Mouse (Mus musculus): ENCODE measurements at regions not wholly inside any gene's neighbourhood (a gene's known extent, or its start where the extent isn't known, plus 50 kb on each side); places are given as distances from the start of the nearest gene placed in this dataset.

- Histone ChIP-seq H3K4me2 (ENCODE audit: low read depth, low read length) (peak overlapping the region; percentile 41), H3K27me3 (ENCODE audit: control insufficient read depth, insufficient read depth, low read length) (no peaks in the 10 kb centered on the region), H3K4me3 (ENCODE audit: low read depth, low read length) (no peak overlapping the region), H3K9ac (replicated peaks; ENCODE audit: low read depth, low read length) (no peak overlapping the region; the same call in 1 of the 2 replicates), H3K36me3 (ENCODE audit: control insufficient read depth, insufficient read depth, low read length) (no peaks in the 10 kb centered on the region), H3K4me1 (ENCODE audit: control insufficient read depth, insufficient read depth, low read length) (peaks cover 7% of the 10 kb centered on the region; the same call in 1 of the 2 replicates), H3K9me3 (ENCODE audit: control insufficient read depth, low read length) (no peaks in the 10 kb centered on the region), H3K27ac (ENCODE audit: low read depth, low read length) (no peak overlapping the region)
- 18% methylated on average over 16 of the region's 16 CpGs for WGBS
- ATAC-seq (ENCODE audit: low read depth), result peak; percentile 86
Measured at GRCm38 (mm10) chr12:54545821-54546608, 110.4 kb downstream of the Sptssa start.

- Histone ChIP-seq H3K27me3 (ENCODE audit: control insufficient read depth, insufficient read depth, low read length) (no peaks in the 10 kb centered on the region), H3K9ac (replicated peaks; ENCODE audit: low read depth, low read length) (no peak overlapping the region), H3K36me3 (ENCODE audit: control insufficient read depth, insufficient read depth, low read length) (no peaks in the 10 kb centered on the region), H3K9me3 (ENCODE audit: control insufficient read depth, low read length) (no peaks in the 10 kb centered on the region), H3K4me3 (ENCODE audit: low read depth, low read length) (no peak overlapping the region), H3K27ac (ENCODE audit: low read depth, low read length) (no peak overlapping the region), H3K4me1 (ENCODE audit: control insufficient read depth, insufficient read depth, low read length) (0 out of 2 replicates have a peak, but pooled peaks cover 3% of the 10 kb centered on the region), H3K4me2 (ENCODE audit: low read depth, low read length) (no peak overlapping the region)
- no peak for ATAC-seq (ENCODE audit: low read depth)
- 93% methylated on average over 4 of the region's 4 CpGs for WGBS
Measured at GRCm38 (mm10) chr12:54538320-54538705, 118.1 kb downstream of the Sptssa start.

- 0 out of 2 replicates have a peak, but pooled peaks cover 3% of the 10 kb centered on the region for H3K4me1 ChIP-seq (ENCODE audit: control insufficient read depth, insufficient read depth, low read length)
- no peak overlapping the region for H3K9ac ChIP-seq (replicated peaks; ENCODE audit: low read depth, low read length)
- H3K27ac ChIP-seq (ENCODE audit: low read depth, low read length), result no peak overlapping the region
- ATAC-seq (ENCODE audit: low read depth), result no peak
- no peaks in the 10 kb centered on the region for H3K27me3 ChIP-seq (ENCODE audit: control insufficient read depth, insufficient read depth, low read length)
- no peak overlapping the region for H3K4me3 ChIP-seq (ENCODE audit: low read depth, low read length)
- no peaks in the 10 kb centered on the region for H3K9me3 ChIP-seq (ENCODE audit: control insufficient read depth, low read length)
- WGBS, result 88% methylated on average over 7 of the region's 7 CpGs
- no peak overlapping the region for H3K4me2 ChIP-seq (ENCODE audit: low read depth, low read length)
- H3K36me3 ChIP-seq (ENCODE audit: control insufficient read depth, insufficient read depth, low read length), result no peaks in the 10 kb centered on the region
Measured at GRCm38 (mm10) chr12:54537690-54538319, 118.6 kb downstream of the Sptssa start.

GRCm38 (mm10) chr12:54537022-54537421 lies 119.4 kb downstream of the Sptssa start:
- Histone ChIP-seq H3K27ac (ENCODE audit: low read depth, low read length) (no peak overlapping the region), H3K36me3 (ENCODE audit: control insufficient read depth, insufficient read depth, low read length) (no peaks in the 10 kb centered on the region), H3K9ac (replicated peaks; ENCODE audit: low read depth, low read length) (no peak overlapping the region), H3K4me1 (ENCODE audit: control insufficient read depth, insufficient read depth, low read length) (0 out of 2 replicates have a peak, but pooled peaks cover 3% of the 10 kb centered on the region), H3K4me3 (ENCODE audit: low read depth, low read length) (no peak overlapping the region), H3K27me3 (ENCODE audit: control insufficient read depth, insufficient read depth, low read length) (no peaks in the 10 kb centered on the region), H3K4me2 (ENCODE audit: low read depth, low read length) (no peak overlapping the region), H3K9me3 (ENCODE audit: control insufficient read depth, low read length) (no peaks in the 10 kb centered on the region)
- 31% methylated on average over 7 of the region's 7 CpGs for WGBS
- ATAC-seq (ENCODE audit: low read depth), result no peak

- no peak for ATAC-seq (ENCODE audit: low read depth)
- H3K36me3 ChIP-seq (ENCODE audit: control insufficient read depth, insufficient read depth, low read length), result no peaks in the 10 kb centered on the region
- H3K9ac ChIP-seq (replicated peaks; ENCODE audit: low read depth, low read length), result no peak overlapping the region
- H3K27me3 ChIP-seq (ENCODE audit: control insufficient read depth, insufficient read depth, low read length), result no peaks in the 10 kb centered on the region
- no peak overlapping the region for H3K4me3 ChIP-seq (ENCODE audit: low read depth, low read length)
- H3K27ac ChIP-seq (ENCODE audit: low read depth, low read length), result no peak overlapping the region
- H3K9me3 ChIP-seq (ENCODE audit: control insufficient read depth, low read length), result no peaks in the 10 kb centered on the region
- WGBS, result 38% methylated on average over 6 of the region's 9 CpGs
- H3K4me2 ChIP-seq (ENCODE audit: low read depth, low read length), result no peak overlapping the region
- 0 out of 2 replicates have a peak, but pooled peaks cover 3% of the 10 kb centered on the region for H3K4me1 ChIP-seq (ENCODE audit: control insufficient read depth, insufficient read depth, low read length)
Measured at GRCm38 (mm10) chr12:54535556-54536516, 120.5 kb downstream of the Sptssa start.

GRCm38 (mm10) chr12:54534910-54535309 lies 121.5 kb downstream of the Sptssa start:
- Histone ChIP-seq H3K9me3 (ENCODE audit: control insufficient read depth, low read length) (no peaks in the 10 kb centered on the region), H3K27me3 (ENCODE audit: control insufficient read depth, insufficient read depth, low read length) (no peaks in the 10 kb centered on the region), H3K36me3 (ENCODE audit: control insufficient read depth, insufficient read depth, low read length) (no peaks in the 10 kb centered on the region), H3K4me1 (ENCODE audit: control insufficient read depth, insufficient read depth, low read length) (0 out of 2 replicates have a peak, but pooled peaks cover 3% of the 10 kb centered on the region), H3K9ac (replicated peaks; ENCODE audit: low read depth, low read length) (no peak overlapping the region), H3K27ac (ENCODE audit: low read depth, low read length) (no peak overlapping the region), H3K4me3 (ENCODE audit: low read depth, low read length) (no peak overlapping the region), H3K4me2 (ENCODE audit: low read depth, low read length) (no peak overlapping the region)
- WGBS, result 49% methylated on average over 7 of the region's 7 CpGs
- ATAC-seq (ENCODE audit: low read depth), result no peak

GRCm38 (mm10) chr12:54533134-54533533 lies 123.2 kb downstream of the Sptssa start:
- Histone ChIP-seq H3K27me3 (ENCODE audit: control insufficient read depth, insufficient read depth, low read length) (no peaks in the 10 kb centered on the region), H3K9me3 (ENCODE audit: control insufficient read depth, low read length) (no peaks in the 10 kb centered on the region), H3K36me3 (ENCODE audit: control insufficient read depth, insufficient read depth, low read length) (no peaks in the 10 kb centered on the region), H3K4me3 (ENCODE audit: low read depth, low read length) (no peak overlapping the region), H3K27ac (ENCODE audit: low read depth, low read length) (no peak overlapping the region), H3K9ac (replicated peaks; ENCODE audit: low read depth, low read length) (no peak overlapping the region), H3K4me1 (ENCODE audit: control insufficient read depth, insufficient read depth, low read length) (0 out of 2 replicates have a peak, but pooled peaks cover 3% of the 10 kb centered on the region), H3K4me2 (ENCODE audit: low read depth, low read length) (no peak overlapping the region)
- no peak for ATAC-seq (ENCODE audit: low read depth)
- 54% methylated on average over 5 of the region's 5 CpGs for WGBS

- H3K4me1 ChIP-seq (ENCODE audit: control insufficient read depth, insufficient read depth, low read length), result 0 out of 2 replicates have a peak, but pooled peaks cover 3% of the 10 kb centered on the region
- H3K4me3 ChIP-seq (ENCODE audit: low read depth, low read length), result no peak overlapping the region
- WGBS, result 89% methylated on average over 8 of the region's 8 CpGs
- H3K36me3 ChIP-seq (ENCODE audit: control insufficient read depth, insufficient read depth, low read length), result no peaks in the 10 kb centered on the region
- no peaks in the 10 kb centered on the region for H3K27me3 ChIP-seq (ENCODE audit: control insufficient read depth, insufficient read depth, low read length)
- ATAC-seq (ENCODE audit: low read depth), result no peak
- H3K9ac ChIP-seq (replicated peaks; ENCODE audit: low read depth, low read length), result no peak overlapping the region
- H3K27ac ChIP-seq (ENCODE audit: low read depth, low read length), result no peak overlapping the region
- H3K4me2 ChIP-seq (ENCODE audit: low read depth, low read length), result no peak overlapping the region
- no peaks in the 10 kb centered on the region for H3K9me3 ChIP-seq (ENCODE audit: control insufficient read depth, low read length)
Measured at GRCm38 (mm10) chr12:54532062-54532461, 124.3 kb downstream of the Sptssa start.
